Mouse (Mus musculus) NIH3T3 (cell line): ENCODE measurements at regions not wholly inside any gene's neighbourhood (a gene's known extent, or its start where the extent isn't known, plus 50 kb on each side); places are given as distances from the start of the nearest gene placed in this dataset.

Source experiments
- DNase-seq: peaks from one replicate; pipeline ENCODE4 v3.0.0-alpha.2; 2012; ENCODE audit warnings: low read depth

GRCm38 (mm10) chr15:6207239-6207638, 92.3 kb upstream of the Dab2 start:
- no peak for DNase-seq

DNA sequence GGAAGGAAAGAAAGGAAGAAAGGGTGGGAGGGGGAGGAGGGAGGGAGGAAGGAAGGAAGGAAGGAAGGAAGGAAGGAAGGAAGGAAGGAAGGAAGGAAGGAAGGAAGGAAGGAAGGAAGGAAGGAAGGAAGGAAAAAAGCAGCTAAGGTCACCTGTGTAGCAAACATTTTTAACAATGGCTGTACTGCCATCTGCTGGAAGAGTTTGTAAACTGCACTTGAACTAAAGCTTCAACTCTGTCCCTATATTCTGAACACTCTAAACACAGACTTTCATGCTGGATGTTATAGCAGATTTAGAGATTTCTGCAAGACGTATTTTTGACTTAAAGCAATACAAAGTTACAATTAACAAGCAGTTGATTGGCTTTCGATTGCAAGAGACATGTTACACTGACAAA, 90.3 kb upstream of the Dab2 start:
- DNase-seq = peak; percentile 79

GRCm38 (mm10) chr15:6218087-6218486, 81.5 kb upstream of the Dab2 start:
- no peak for DNase-seq

DNA sequence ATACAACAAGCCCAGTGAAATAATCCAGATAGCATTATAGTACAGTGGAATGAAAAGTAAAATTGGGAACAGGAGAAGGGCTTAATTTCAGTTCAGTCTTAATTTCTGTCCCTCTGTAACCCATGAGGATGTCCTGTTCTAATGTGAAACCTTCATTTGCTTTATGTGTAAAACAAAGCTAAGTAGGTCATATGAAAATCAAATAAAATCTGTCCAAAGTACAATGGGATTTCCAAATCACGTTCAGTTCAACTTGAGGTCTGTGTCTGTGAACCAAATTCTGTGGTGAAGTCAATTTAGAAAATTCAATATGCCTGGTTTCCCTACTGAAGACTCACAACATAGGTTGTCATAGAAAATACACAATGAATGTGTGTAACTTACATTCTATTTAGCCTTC, 74.4 kb upstream of the Dab2 start:
- no peak for DNase-seq

GRCm38 (mm10) chr15:6230618-6231017, 69.0 kb upstream of the Dab2 start:
- DNase-seq = no peak

DNA sequence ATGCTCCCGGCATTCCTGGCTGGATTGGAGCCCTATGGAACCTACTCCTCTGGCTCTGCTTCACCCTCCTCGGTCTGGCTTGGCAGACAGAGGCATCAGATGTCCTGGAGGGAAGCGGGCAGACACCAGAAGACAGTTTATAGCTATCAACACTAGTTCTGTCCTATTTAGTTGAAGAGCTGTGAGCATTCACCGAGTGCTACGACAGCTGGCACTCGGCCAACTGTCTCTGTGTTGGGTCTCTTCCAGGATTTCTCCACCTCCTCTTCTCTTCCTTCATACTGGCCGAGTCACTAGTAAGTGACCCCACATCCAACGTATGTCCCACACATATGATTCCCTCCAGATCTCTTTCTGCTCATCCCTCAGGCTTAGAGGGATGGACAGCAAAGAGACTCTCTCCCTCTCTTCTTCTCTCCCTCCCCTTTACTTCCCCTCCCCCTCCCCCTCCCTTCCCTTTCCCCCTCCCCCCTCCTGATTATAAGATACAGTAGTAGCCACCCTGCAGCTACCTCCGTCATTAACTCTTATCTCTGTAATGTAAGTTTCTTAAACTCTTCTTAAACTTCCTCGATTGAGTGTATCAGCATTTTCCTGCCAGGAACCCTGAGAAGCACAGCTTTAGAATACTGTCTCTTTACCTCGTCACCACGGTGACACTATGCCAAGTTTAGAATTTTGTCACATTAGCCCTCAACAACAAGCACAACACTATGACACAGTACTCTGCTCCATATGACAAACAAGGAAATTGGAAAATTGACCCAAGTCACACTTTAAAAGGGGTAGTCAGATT, 68.1 kb upstream of the Dab2 start:
- peak; percentile 4 for DNase-seq

- DNase-seq = no peak
Measured at GRCm38 (mm10) chr15:6233621-6234020, 66.0 kb upstream of the Dab2 start.

GRCm38 (mm10) chr15:6236583-6236982, 63.0 kb upstream of the Dab2 start:
- DNase-seq = no peak

DNA sequence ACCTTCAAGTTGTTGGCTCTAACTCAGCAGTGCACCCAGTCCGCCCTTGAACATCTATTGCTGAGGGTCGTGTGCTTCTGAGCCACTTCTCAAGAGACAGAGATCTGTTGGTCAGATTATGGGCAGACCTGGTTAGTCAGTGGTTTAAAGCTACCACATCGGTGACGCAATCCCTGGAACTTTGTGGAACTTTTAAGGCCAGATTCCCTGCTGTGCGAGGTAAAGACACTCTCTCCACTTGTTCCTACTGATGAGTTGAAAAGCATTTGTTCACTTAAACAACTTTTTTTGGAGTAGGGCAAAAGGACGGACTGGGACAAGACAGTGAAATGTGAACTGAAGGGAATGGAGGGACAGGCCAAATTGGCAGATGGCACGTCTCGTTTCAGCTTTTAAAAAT, 61.9 kb upstream of the Dab2 start:
- DNase-seq = peak; percentile 65

DNA sequence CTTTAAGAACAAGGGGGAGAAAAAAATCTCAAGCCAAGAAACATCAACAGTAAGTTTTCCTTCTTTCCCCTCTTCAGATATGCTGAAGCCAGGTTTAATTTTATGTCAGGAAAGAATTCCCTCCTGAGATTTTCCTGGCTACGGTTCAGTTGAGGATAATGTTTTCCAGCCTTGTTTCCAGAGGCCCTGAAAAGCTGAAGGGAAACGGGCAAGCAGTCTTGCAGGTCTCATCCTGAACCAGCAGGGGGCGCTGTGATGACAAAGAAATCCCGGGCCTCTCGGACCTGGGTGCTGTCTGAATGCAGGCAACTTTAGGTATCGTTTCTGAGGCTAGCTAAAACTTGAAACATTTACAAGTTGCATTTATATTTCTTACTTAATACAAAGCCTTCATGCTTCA, 61.5 kb upstream of the Dab2 start:
- peak; percentile 95 for DNase-seq

DNA sequence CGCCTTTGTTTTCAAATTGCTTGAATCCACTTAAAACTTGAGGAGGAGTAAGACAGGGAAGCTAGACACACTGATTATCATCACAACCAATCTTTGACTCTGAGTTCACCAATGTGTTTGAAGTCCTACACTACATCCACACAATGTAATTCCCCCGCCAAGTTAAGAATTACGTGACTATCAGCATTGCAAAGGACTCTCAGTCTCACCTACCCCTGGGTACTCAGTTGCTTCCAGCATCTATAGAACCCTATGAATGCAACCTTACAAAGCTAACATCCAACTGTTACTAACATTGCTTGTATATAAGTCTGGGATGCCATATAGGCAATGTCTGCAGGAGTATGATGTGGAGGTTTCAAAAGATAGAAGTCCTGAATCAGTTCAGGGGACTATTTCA, 60.8 kb upstream of the Dab2 start:
- no peak for DNase-seq

DNA sequence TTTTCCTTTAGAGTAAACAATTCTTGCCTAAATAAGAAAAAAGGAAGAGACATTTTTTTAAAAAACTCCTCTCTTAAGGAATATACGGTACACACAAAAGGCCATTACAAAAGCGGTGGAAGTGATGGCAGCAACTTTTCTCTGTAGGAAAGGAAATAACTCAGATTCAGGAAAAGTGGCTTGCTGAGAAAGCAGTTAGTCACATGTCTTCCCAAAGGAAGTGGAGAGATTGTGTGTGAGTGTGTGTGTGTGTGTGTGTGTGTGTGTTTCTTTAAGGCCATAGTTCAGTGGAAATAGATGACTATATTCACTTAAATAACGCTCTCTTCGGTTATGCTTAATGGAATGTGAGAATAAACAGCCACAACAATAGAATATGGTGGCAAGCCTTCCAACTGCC, 57.5 kb upstream of the Dab2 start:
- DNase-seq = no peak

DNA sequence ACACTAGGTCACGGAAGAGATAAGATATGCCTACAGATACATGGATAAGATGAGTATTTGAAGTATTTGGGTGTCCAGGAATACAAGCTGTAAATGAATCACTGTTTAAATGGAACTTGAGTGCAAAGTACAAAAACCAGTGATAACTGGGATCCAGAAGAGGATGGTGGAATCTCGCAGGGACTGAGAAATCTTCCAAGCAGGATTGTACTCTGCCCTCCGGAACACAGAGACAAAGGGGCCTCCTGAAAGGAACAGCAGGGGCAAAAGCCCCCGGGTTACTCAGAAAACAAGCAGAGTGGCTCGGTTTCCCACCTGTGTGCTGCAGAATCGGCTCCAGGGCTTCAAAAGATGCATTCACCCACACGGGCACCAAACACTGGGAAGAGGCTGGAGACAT, 55.2 kb upstream of the Dab2 start:
- DNase-seq = no peak

DNA sequence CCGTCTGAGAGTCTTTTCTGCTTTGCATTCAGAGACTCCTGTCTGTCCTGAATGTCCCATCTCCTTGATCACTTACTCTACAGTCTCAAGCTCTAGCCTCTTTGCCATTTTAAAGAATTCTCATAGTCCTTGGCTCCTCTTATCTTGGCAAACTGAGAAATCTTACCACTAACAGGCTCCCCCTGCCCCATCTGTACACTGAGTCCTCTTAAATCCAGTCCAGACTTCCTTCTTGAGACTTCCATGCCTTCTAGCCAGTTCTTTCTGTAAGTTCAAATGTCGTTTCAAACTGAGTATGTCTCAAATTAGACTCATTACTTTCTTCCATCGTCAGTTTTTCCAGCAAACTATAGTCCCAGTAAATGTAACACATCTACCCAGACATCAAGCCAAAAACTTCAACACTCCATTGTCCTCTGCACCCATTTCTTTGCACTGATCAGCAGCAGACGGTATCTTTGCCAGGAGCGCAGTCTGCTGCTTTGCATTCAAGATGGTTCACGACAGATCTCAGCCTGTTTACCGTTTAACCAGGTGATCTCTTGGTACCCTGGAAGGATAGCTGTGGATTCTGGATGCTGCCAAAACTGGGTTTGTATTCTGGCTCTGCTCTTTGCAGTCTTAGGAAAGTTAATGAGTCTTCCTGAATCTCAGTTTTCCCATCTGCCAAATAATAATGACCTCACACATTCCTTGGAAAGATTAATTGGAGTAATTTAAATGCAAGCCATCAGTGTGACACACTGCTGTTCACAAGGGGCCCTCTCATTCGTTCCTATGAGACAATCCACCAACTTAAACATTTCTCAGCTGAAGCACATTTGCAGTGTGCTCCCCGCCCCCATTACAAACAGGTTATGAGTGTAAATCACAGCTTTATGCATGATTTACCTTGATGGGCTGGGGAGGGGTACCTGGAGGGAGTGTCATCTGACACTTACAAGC, 53.4 kb upstream of the Dab2 start:
- no peak for DNase-seq

DNA sequence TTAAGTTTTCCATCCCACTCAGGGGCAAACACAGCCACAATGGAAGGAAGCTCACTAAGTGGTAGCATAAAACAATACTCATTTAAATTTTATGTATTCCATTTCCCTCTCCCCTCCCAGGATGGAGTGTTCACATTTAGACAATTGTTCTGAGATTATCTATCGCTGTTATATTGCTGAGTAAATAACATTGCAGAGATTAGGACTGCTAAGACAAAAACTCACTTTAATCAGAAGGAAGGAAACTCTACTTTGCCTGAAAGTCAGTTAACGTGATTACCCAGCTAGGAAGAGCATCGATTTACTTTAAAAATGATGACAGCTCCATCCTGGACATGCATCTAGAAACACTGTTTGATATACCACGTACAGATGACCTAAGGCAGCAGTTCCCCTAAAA, 51.1 kb upstream of the Dab2 start:
- no peak for DNase-seq
